Mouse (Mus musculus): ENCODE measurements around the gene Ptpn5.
A peak's percentile ranks its signal among the peaks of the same experiment; 100 is the strongest.

Gene Ptpn5

GRCm38 (mm10) chr7:47030517-47031193 is 102.8 kb downstream of the Ptpn5 start:
- peak; percentile 14 for DNase-seq (ENCODE audit: low read depth, low spot score)
- no peaks in the 10 kb centered on the region for H3K36me3 ChIP-seq (ENCODE audit: control insufficient read depth, insufficient read depth, low read length, poor library complexity, severe bottlenecking)

More at GRCm38 (mm10) chr7:47030517-47031193, 102.8 kb downstream of the Ptpn5 start:
- no peaks in the 10 kb centered on the region for H3K27me3 ChIP-seq (ENCODE audit: control insufficient read depth, insufficient read depth, low read length, poor library complexity, severe bottlenecking)

All from splenic B cell, adult 2 months (primary cell).